Mouse (Mus musculus) layer of hippocampus, postnatal 10 days (tissue): ENCODE measurements around the gene Tead3. TPM values are rescaled to one million over a fixed set of nuclear protein-coding genes. Genes with fewer than 3 reads are reported as not detected.

Experiments
- DNase-seq, 2 experiments: peaks; one replicate each; pipeline ENCODE4 v3.0.0; 2021; ENCODE audit warnings: low spot score in 2 of 2
- total RNA-seq, 2 experiments: library from RNA; stranded (reverse); gene quantifications; 2 replicates each; pipeline ENCODE4 v1.2.3; 2021

The Tead3 gene
- total RNA-seq, 2 experiments from 2014 or later: 5.6 to 6.1 TPM

DNA sequence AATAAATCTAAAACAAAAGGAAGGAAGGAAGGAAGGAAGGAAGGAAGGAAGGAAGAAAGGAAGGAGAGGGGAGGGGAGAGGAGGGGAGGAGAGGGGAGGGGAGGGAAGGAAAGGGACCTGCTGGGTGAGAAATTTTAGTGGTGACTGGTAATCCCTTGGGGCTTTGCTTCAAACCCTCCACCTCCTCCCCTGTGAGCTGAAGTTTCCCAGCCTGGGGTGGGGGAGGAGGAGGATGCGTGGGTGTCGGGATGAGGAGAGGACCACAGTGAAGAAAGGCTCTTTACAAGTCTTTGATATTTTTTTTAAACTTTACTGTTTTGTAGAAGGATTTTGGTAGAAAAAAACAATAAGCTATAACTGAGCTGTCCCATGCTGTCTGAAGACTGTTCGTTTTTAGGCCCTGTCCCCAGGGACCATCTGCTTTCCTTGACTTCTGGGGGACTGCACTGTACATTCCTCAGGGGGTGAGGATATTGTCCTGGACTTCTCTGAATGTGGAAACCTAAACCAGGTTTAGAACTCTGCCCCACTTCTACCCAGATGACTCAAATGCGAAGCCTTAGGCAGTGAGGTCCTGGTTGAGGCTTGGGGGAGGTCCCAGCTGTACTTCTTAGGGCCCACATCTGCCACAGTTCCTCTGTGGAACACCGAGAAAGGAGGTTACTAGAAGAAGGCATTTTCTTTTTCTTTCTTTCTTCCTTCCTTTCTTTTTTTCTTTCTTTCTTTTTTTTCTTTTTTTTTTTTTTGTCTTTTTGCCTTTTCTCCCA is 39.1 kb downstream of the Tead3 start:
- no peak for DNase-seq

GRCm38 (mm10) chr17:28310831-28311230 is 39.8 kb downstream of the Tead3 start:
- no peak for DNase-seq

GRCm38 (mm10) chr17:28308297-28309195 is 42.1 kb downstream of the Tead3 start:
- DNase-seq: peak; percentile 94

GRCm38 (mm10) chr17:28305172-28305571 is 45.4 kb downstream of the Tead3 start:
- DNase-seq: no peak

DNA sequence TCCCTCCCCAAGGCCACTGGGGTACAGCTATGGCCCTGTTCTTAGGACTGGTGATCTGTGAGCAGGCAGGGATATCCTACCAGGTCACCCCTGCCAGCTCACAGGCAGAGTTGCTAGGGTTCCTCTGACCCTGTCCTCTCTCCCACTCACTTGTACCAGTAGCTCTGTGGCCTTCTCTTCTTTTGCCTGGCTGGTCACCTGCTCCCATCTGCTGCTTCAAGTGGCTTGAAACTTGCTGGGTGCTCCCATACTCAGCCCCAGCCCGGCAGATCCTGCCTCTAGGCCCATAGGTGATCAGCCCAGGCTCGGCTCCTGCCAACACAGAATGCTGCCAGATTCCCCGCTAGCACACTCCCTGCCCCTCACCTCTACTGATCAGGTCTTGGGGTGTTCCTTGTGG is 49.8 kb downstream of the Tead3 start:
- DNase-seq: no peak

- no peak for DNase-seq
These were observed 50.3 kb downstream of the Tead3 start for GRCm38 (mm10) chr17:28300323-28300722.

- DNase-seq: no peak
These were observed 50.8 kb downstream of the Tead3 start for GRCm38 (mm10) chr17:28299669-28300320.

GRCm38 (mm10) chr17:28298888-28299287 is 51.7 kb downstream of the Tead3 start:
- DNase-seq: no peak

- DNase-seq: no peak
These were observed 55.9 kb downstream of the Tead3 start for GRCm38 (mm10) chr17:28294449-28295333.

- no peak for DNase-seq
These were observed 56.9 kb downstream of the Tead3 start for GRCm38 (mm10) chr17:28293716-28294115.

DNA sequence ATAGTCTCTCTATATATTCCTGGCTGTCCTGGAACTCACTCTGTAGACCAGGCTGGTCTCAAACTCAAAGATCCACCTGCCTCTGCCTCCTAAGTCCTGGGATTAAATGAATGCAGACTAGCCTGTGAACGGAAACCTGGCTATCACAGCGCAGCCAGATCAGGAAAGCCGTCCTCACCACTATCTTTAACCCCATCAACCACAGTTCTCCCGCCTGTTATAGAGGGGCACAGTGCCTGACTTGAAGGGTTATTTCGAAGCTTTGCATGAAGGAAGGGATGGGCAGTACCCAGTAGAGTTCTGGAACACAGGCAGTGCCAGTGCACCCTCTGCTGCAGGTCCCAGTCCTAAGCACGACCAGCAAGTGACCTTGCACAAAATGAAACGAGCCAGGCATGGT is 59.3 kb downstream of the Tead3 start:
- DNase-seq: no peak

DNA sequence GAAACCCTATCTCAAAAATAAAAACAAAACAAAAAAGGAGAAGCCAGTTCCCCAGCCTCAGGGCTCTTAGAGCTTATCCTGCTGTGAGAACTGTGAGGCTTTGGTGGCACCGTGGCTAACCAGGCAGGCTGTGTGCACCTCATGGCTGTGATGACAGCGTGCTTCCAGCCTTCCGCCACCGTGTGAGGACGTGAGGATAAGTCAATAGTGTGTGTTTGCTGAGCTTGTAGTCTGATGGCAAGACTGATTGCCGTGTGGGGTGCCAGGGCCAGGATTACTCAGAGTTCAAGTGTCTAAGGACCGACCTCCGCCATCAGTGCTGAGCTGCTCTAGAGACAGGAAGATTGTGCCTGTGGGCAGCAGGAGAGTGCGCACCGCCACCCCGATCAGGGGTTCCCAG is 59.9 kb downstream of the Tead3 start:
- DNase-seq: no peak

GRCm38 (mm10) chr17:28290262-28290661 is 60.4 kb downstream of the Tead3 start:
- peak; percentile 70 to 76 for DNase-seq

- DNase-seq: no peak
These were observed 62.6 kb downstream of the Tead3 start for GRCm38 (mm10) chr17:28287980-28288379.

- DNase-seq: no peak
These were observed 63.0 kb downstream of the Tead3 start for GRCm38 (mm10) chr17:28287578-28287977.

GRCm38 (mm10) chr17:28286964-28287363 is 63.7 kb downstream of the Tead3 start:
- no peak for DNase-seq

DNA sequence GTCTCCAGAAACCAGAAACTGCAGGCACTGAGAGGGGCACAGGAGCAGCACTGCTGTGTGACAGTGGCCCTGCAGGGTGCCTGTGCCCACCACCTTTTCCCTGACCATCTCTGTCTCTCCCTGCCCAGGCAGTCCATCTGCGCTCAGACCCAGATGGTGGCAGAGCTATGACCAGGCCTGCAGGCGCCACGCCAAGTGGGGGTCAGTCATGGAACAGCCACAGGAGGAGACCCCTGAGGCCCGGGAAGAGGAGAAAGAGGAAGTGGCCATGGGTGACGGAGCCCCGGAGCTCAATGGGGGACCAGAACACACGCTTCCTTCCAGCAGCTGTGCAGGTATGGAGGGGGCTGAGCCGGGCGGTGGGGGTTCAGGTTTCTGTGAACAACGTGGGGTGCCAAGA is 64.5 kb downstream of the Tead3 start:
- DNase-seq: no peak

GRCm38 (mm10) chr17:28283199-28283598 is 67.4 kb downstream of the Tead3 start:
- no peak for DNase-seq

DNA sequence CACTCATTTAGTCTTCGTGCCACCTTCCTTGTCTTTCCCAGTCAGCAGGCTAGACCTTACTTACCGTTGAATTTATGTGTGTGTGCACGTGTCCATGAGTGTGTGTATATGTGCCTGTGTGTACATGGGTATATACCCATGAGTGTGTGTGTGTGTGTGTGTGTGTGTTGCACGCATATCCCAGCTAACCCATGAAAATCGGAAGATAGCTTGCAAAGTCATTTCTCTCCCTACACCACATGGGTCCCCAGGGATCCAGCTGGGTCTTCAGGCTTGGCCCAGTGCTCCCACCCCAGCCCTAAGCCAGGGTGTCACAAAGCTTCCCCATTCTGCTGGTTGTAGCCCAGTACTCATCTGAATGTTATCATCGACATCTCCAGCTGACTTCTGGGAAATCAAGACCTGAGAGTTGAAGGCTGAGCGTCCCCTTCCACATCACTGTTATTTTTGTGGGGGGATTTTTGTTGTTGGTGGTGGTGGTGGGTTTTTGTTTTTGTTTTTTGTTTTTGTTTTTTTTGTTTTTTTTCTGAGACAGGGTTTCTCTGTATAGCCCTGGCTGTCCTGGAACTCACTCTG is 68.7 kb downstream of the Tead3 start:
- no peak for DNase-seq
